Mouse (Mus musculus) adrenal gland, postnatal 4 days (tissue): Measurements from ENCODE around the gene Relt. TPM values are rescaled to one million over a fixed set of nuclear protein-coding genes. Genes with fewer than 3 reads are reported as not detected.
A peak's percentile ranks its signal among the peaks of the same experiment; 100 is the strongest.

Experiments used
- DNase-seq, 2 experiments: peaks; one replicate each; pipeline ENCODE4 v3.0.0; 2021 to 2022; ENCODE audit warnings: low spot score in 2 of 2, mixed read lengths in 2 of 2
- total RNA-seq, 2 experiments: library from RNA; stranded (reverse); gene quantifications; 2 replicates each; pipeline ENCODE4 v1.2.3; 2021

Relt gene
- total RNA-seq, 2 experiments from 2014 or later, result 5.8 to 6.0 TPM

GRCm38 (mm10) chr7:100876771-100877170 lies 13.5 kb upstream of the Relt start:
- DNase-seq, result no peak

- no peak for DNase-seq
These were observed 13.0 kb upstream of the Relt start for GRCm38 (mm10) chr7:100876293-100876692.

DNA sequence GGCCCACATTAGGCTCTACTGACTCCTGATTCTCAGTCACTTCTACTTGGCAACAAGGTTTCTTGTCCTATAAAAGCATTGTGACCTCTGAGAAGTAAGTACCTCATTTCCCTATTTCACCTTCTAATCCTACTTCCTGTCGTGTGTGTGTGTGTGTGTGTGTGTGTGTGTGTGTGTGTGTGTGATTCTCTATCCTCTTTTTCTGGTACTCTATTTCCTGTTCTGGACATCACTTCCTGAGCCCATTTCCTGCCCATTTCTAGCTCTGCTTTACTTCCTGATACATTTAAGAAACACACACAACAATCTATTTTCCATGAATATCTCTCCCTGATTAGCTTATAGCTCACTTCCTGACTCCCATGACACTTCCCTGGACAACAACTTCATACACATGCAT lies 12.6 kb upstream of the Relt start:
- no peak for DNase-seq

GRCm38 (mm10) chr7:100873197-100873596 lies 10.0 kb upstream of the Relt start:
- no peak for DNase-seq

DNA sequence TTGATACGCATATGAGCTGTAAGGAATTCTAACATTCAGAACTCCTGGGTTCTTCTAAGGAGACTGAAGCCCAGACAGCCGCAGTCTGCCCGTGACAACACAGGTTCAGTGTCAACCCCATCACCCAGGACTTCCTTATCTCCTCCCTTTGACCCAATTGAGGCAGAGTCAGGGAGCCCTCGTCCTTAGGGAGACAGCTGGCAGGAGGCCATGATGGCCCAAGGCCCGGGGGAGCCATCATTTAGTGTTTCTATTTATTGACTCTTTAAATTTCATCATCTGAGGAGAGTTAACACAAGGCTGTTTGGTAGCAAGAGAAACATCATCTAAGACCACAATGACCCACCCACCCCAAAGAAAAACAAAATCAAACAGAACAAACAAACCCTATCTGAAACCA lies 8.6 kb upstream of the Relt start:
- peak; percentile 35 to 44 for DNase-seq

GRCm38 (mm10) chr7:100871355-100871754 lies 8.1 kb upstream of the Relt start:
- no peak for DNase-seq

DNA sequence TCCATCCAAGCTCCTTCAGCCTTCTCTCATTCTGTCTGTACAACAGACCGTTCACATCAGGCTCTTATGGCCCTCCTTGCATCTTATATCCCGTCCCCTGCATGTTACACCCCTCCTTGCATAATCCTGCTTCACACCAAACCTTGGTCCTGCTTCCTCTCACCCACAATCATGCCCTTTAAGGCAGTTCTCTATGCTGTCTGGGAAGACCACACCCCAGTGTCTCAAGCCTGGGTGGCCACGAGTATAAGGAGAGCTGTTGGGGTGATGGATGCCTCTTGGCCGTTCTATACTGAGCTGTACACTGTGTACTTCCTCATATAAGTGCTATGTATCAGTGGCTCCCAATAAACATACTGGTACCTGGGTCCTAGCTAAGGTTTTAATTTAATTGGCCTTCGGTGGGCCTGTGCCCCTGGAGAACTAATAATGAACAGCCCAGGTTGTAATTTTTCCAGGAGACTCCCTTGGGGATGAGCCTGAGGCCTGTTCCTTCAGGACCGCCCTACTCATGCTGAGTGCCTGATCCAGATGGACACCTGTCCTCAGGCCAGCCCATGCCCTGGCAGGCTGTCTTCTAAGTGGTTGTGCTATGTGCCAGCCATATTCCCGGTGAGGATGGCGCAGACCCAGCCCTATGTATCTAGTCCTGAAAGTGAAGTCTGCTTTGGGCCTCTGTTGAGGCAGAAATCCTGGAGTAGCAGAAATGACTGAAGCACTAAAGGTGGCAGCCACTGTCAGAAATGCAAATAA lies 6.8 kb upstream of the Relt start:
- no peak for DNase-seq

GRCm38 (mm10) chr7:100868551-100868950 lies 5.3 kb upstream of the Relt start:
- no peak for DNase-seq

DNA sequence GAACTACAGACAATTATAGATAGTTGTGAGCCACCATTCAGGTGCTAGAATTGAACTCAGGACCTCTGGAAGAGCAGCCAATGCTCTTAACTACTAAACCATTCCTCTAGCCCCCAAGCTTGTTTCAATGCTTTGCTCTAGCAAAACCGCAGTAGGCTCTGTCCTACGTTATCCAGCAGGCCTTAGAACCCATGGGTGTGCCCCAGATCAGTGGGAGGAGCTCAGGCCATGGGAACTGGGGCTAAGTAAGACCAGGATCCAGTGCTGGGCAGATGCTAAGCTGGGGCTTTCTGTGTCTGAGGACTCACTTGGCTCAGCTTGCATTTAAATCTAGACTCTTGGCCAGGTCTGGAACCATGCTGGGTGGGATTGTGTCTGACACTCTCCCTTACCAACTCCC lies 4.3 kb upstream of the Relt start:
- no peak for DNase-seq

GRCm38 (mm10) chr7:100866675-100867074 lies 3.4 kb upstream of the Relt start:
- no peak for DNase-seq

DNA sequence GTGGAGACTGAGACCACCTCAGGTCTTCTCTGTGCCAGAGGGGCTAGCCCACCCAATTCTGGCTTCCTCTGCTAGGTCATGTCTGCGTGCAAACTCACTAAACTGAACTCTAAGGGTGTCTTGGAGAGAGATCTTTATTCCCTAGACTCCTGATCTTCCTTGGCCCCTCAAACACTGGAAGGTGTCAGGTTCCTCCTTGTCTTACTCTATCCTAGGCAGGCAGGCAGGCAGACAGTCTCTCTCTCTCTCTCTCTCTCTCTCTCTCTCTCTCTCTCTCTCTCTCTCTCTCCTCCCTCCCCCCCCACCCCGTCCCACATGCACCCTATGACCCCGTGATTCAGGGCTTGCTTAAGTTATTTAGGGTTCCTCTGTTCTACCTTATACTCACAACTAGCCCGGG lies 893 bp downstream of the Relt start:
- no peak for DNase-seq

GRCm38 (mm10) chr7:100861209-100861608 lies 2.0 kb downstream of the Relt start:
- DNase-seq, result no peak

DNA sequence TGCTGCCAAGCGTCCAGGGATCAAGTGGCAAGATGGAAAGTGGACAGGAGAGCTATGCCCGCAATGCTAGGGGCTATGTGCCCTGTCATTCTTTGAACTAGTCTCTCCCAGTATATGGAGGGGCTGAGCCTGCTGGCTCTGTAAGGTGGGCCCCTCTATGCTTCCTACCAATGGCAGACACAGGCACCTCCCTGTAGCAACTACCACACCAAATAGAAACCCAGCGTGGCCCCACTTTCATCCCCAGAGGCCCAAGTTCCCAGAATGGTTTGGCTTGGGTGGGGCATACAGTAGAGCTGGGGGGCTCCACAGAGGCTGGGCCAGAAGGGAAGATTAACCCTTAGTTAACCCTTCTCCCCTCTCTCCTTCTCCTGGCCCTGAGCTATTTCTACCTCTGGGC lies 2.8 kb downstream of the Relt start:
- DNase-seq, result no peak

DNA sequence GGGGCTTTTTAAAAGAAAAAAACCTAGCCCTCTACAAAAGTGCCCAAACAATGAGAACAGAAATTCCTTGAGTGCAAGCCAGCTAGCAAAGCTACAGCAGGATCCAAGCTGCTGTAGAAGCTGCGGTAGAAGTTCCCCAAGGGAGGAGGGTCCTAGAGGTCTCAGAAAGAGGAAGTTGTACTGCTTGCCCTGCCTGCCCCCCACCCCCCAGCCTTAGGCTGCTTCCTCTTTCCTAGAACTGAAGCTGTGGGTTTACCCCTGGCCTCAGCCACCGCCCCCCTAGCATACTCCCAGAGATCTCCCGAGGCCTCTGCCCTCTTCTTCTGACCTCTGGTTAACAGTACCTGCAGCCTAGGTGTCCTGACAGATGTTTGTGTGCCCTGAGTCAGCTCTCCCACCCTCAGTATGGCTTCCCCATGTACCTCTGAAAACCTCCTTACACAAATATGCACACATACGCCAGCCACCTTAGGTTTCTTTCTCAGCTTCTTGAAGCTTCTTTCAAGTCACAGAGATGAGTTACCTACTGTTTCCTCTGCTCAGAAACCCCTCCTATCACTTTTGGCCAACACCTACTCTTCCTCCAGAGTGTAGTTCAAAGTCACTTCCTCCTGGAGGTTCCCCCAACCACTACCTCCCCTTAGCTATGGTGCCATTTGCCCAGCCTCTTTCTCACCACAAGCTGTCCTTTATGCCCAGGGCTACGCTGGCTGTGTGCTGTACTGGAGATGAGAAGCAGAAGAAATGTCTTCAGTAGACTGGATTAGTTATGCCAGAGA lies 7.3 kb downstream of the Relt start:
- no peak for DNase-seq

- DNase-seq, result no peak
These were observed 7.9 kb downstream of the Relt start for GRCm38 (mm10) chr7:100855300-100855699.

GRCm38 (mm10) chr7:100854861-100855260 lies 8.4 kb downstream of the Relt start:
- no peak for DNase-seq

GRCm38 (mm10) chr7:100854137-100854814 lies 9.0 kb downstream of the Relt start:
- no peak for DNase-seq

DNA sequence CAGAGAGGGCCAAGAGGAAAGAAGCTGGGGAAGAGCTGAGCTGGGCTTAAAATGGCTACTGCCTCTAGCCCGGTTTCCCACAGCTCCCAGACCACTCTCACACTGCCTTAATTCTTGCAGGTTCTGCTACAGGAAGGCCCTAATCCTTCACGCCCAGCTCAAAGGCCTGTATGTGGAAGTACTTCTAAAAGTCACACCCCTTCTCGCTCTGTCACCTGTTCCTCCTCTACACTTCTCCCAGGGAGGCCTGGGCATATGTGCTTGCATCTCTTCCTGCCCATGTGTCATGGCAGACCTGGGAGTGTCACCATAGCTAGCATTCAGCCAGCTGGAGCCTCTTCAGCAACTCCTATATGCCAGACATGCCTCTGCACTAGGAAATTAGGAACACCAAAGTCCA lies 9.8 kb downstream of the Relt start:
- DNase-seq, result no peak

DNA sequence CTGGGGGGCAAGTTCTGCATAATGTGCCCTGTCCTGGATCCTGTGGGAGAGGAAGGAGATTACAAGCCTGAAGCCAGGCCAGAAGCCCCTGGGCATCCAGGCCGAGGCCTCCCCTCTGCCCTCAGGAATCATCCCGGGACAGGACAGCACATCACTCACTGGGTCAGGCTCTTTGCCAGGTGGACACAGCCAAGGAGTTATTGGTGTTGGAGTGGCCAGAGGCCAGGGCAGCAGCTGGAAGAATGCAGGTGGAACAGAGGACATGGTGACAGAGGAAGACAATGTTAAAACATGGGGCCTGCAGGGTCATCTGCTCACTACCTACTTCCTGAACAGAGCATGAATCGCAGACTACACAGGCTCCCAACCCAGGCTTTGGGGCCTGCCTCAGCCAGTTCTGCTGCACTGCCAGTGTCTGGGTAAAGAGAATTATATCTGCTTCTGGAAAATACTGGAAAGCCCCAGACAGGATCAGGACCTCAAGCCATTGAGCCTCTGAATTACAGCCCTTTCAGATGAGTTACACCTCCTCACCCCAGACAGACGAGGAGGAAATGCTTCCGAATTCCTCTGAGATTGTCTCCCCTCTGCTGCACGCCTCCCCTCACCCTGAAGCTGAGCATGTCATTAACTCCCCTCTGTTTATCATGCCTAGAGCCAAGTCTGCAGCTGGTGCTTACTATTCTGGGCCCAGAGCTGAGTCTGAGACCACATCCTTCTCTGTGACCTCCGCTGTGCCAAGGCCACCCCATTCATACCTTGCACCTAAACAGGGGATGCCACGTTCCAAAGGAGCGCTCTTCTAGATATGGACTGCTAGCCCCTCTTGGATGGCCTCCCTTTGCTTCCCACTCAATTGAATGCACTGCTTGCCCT lies 11.5 kb downstream of the Relt start:
- DNase-seq, result no peak

- no peak for DNase-seq
These were observed 13.7 kb downstream of the Relt start for GRCm38 (mm10) chr7:100849508-100849907.

GRCm38 (mm10) chr7:100848744-100849143 lies 14.5 kb downstream of the Relt start:
- peak in 1 of 2 experiments; percentile 51 for DNase-seq
